Mouse (Mus musculus): ENCODE results near the gene Irs2. TPM values are rescaled to one million over a fixed set of nuclear protein-coding genes. Genes with fewer than 3 reads are reported as not detected.

The Irs2 gene
- total RNA-seq, 2 experiments from 2014 or later = 6.5 to 12.7 TPM

- no peak for ATAC-seq (replicated peaks; ENCODE audit: low FRiP score, low TSS enrichment, poor library complexity, severe bottlenecking)
Measured at GRCm38 (mm10) chr8:10965401-10966117, 42.7 kb downstream of the Irs2 start.

- no peak for ATAC-seq (replicated peaks; ENCODE audit: low FRiP score, low TSS enrichment, poor library complexity, severe bottlenecking)
Measured at GRCm38 (mm10) chr8:10964511-10965099, 43.7 kb downstream of the Irs2 start.

GRCm38 (mm10) chr8:10961989-10962388, 46.3 kb downstream of the Irs2 start:
- ATAC-seq (replicated peaks; ENCODE audit: low FRiP score, low TSS enrichment, poor library complexity, severe bottlenecking) = no peak

GRCm38 (mm10) chr8:10960277-10960819, 47.9 kb downstream of the Irs2 start:
- no peak for ATAC-seq (replicated peaks; ENCODE audit: low FRiP score, low TSS enrichment, poor library complexity, severe bottlenecking)

- ATAC-seq (replicated peaks; ENCODE audit: low FRiP score, low TSS enrichment, poor library complexity, severe bottlenecking) = no peak
Measured at GRCm38 (mm10) chr8:10957292-10957955, 50.8 kb downstream of the Irs2 start.

GRCm38 (mm10) chr8:10953346-10954053, 54.8 kb downstream of the Irs2 start:
- peak; percentile 36 for ATAC-seq (replicated peaks; ENCODE audit: low FRiP score, low TSS enrichment, poor library complexity, severe bottlenecking)

GRCm38 (mm10) chr8:10952706-10953105, 55.6 kb downstream of the Irs2 start:
- ATAC-seq (replicated peaks; ENCODE audit: low FRiP score, low TSS enrichment, poor library complexity, severe bottlenecking) = no peak

GRCm38 (mm10) chr8:10952235-10952634, 56.0 kb downstream of the Irs2 start:
- no peak for ATAC-seq (replicated peaks; ENCODE audit: low FRiP score, low TSS enrichment, poor library complexity, severe bottlenecking)

- no peak for ATAC-seq (replicated peaks; ENCODE audit: low FRiP score, low TSS enrichment, poor library complexity, severe bottlenecking)
Measured at GRCm38 (mm10) chr8:10951567-10951966, 56.7 kb downstream of the Irs2 start.

- peak; percentile 96 for ATAC-seq (replicated peaks; ENCODE audit: low FRiP score, low TSS enrichment, poor library complexity, severe bottlenecking)
Measured at GRCm38 (mm10) chr8:10945939-10946740, 62.1 kb downstream of the Irs2 start.

- no peak for ATAC-seq (replicated peaks; ENCODE audit: low FRiP score, low TSS enrichment, poor library complexity, severe bottlenecking)
Measured at GRCm38 (mm10) chr8:10945490-10945889, 62.8 kb downstream of the Irs2 start.

- ATAC-seq (replicated peaks; ENCODE audit: low FRiP score, low TSS enrichment, poor library complexity, severe bottlenecking) = no peak
Measured at GRCm38 (mm10) chr8:10943314-10944060, 64.8 kb downstream of the Irs2 start.

GRCm38 (mm10) chr8:10939883-10940282, 68.4 kb downstream of the Irs2 start:
- ATAC-seq (replicated peaks; ENCODE audit: low FRiP score, low TSS enrichment, poor library complexity, severe bottlenecking) = no peak

- ATAC-seq (replicated peaks; ENCODE audit: low FRiP score, low TSS enrichment, poor library complexity, severe bottlenecking) = no peak
Measured at GRCm38 (mm10) chr8:10939210-10939782, 69.0 kb downstream of the Irs2 start.

- no peak for ATAC-seq (replicated peaks; ENCODE audit: low FRiP score, low TSS enrichment, poor library complexity, severe bottlenecking)
Measured at GRCm38 (mm10) chr8:10938284-10938683, 70.0 kb downstream of the Irs2 start.

- no peak for ATAC-seq (replicated peaks; ENCODE audit: low FRiP score, low TSS enrichment, poor library complexity, severe bottlenecking)
Measured at GRCm38 (mm10) chr8:10936646-10937045, 71.6 kb downstream of the Irs2 start.

- no peak for ATAC-seq (replicated peaks; ENCODE audit: low FRiP score, low TSS enrichment, poor library complexity, severe bottlenecking)
Measured at GRCm38 (mm10) chr8:10935231-10935630, 73.0 kb downstream of the Irs2 start.

Measured in megakaryocyte-erythroid progenitor cell, adult 5-6 weeks (primary cell).